Mouse (Mus musculus) frontal cortex, postnatal 25 days (tissue): Measurements from ENCODE around the gene Fry.

Experiments used
- DNase-seq, 2 experiments: peaks; one replicate each; pipeline ENCODE4 v3.0.0; 2022; ENCODE audit warnings: low spot score in 2 of 2

Fry gene

DNA sequence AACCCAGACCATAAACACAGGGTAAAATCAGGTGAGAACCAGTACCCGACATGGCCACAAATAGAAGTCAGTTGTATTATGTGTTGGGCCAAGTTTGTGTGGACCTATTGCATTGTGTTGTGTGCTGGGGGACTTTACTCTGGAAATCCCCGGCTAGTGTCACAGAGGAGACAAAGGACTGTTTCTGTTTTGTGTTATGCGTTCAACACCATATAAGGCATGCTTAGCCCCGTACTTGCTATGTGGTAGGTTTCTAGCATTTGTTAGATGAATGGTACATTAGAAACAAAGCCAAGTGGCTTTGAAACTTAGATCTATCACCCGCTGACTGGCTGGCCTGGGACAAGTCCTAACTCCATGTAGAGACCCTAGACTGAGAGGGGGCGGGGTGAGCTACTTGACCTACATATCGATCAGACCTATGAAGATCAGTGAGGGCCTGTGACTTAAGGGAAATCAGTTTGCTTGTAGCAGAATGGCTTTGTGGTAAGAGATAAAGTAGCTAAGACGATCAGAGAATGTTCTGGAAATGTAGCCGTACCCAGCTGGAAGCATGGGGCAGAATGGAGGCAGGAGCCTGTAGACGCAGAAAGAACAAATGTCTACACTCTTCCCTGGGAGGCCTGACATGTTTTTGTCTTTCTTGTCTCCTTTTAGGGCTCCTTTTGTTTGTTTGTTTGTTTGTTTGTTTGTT, 105.2 kb downstream of the Fry start:
- DNase-seq = no peak

DNA sequence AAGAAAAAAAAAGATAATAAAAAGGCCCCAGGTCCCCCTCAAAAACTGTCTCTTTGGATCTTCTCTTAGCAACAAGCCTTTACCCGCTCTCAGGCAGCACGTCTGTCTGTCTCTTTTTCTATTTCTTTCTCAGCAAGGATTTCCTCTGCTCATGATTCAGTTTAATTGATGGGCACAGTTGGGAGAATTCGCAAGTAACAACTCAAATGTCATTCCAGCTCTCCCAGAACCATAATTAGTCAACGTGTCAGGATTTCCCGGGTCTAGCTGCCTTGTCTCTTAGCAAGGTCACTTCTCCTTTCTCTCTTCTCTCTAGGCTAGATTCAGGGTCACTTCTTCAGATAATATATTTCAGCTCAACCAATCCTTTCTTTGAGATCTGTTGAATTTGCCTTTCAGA, 110.6 kb downstream of the Fry start:
- DNase-seq = no peak

DNA sequence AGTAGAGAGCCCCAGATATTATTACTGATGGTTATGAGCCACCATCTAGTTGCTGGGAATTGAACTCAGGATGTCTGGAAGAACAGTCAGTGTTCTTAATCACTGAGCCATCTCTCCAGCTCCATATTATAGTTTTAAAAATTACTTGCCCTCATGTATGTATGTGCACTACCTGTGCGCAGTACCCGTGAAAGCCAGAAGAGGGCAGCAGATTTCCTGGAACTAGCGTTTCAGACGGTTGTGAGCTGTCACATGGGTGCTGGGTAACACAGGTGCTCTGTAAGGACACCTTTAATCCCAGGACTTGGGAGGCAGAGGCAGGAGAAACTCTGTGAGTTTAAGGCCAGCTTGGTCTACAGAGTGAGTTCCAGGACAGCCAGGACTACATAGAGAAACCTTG, 111.3 kb downstream of the Fry start:
- DNase-seq = no peak

DNA sequence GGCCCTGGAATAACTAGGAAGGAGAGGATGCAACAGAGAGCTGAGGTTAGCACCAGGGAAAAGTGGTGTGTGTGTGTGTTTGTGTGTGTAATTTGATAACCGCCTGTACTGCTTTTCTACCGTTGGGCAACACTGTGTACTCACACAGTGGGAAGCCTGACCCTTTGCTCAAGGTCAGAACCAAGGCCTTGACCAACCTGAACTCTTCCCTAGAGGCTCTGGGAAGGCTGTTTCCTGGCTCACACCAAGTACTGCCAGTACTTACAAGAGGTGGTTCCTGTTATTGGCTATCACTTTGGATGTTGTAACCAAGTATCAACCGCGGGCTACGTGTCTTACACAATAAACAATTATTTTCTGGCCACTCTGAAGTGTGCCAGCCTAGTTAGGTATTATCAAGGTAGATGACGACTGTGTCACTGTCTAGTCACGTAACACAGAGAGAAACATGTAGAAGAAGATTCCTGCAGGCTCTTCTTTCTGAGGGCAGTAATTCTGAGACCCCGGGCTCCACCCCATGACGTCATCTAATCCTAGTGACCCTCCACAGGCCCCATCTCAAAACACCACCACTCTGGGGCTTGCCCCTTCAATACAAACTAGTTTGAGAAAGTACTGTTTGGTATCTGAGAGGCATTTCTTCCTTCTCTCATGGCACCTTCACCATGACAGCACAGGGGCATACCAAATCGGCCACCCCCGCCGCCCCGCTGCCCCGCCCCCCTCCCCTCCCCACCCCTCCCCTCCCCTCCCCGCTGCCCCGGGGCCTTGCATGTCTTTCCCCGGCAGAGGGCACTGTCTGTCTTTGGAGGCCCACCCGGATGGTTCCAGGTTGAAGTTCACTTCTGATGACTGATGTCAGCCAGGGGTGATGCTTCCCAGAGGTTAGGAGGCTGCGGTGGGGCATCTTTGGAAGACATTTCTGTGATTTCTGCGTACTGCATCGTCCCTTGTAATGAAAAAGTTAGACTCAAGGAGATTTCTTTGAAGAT, 114.0 kb downstream of the Fry start:
- DNase-seq = no peak

DNA sequence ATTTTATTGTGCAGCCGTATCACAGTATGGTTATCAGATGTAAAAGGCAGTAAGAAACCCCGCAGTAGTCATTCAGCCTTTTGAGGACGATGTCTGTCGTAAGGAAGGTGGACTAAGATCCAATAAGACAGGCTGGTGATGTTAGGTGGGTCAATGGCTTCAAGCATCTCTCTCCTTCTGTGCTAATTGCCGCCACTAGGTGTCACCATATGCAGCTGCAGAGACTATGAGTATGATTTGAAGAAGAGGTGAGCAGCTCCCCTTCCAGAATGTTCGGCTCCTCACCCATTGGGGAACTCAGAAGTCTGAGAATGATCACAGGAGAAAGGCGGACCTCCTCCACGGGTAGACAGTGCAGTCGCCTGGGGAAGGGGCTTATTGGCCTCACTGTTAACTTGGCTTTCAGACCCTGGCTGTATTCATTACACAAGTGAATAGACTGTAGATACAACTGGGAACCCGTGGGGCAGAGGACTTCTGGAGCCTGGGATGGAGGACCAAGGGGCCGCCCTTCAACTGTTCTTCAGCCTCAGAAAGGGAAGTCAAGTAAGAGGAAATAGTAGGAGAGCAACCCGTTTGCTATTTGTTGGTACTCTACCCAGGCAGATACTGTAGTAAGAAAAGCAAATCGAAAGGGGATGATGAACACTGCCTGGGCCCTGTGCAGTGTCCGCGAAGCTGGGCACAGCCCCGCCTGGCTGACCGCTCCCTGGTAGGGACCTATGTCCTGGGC, 114.9 kb downstream of the Fry start:
- DNase-seq = peak; percentile 49 to 67

DNA sequence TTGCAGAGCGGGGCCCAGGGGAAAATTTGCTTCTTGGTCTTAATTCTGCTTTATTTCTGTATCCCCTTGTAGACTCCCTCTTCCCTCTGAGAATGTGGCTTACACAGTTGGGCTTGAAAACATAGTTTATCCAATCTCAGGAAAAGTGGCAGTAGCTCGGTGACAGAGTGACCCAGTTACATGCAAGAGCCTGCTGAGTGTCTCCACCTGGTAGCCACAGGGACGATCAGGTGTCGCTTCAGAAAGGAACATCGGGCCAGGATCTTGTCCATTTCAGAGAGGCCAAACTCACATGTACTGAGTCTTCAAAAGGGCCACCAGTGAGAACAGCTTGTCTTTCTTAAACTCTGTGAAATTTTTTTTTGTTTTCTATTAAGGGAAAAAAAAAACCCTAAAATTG, 117.5 kb downstream of the Fry start:
- no peak for DNase-seq

DNA sequence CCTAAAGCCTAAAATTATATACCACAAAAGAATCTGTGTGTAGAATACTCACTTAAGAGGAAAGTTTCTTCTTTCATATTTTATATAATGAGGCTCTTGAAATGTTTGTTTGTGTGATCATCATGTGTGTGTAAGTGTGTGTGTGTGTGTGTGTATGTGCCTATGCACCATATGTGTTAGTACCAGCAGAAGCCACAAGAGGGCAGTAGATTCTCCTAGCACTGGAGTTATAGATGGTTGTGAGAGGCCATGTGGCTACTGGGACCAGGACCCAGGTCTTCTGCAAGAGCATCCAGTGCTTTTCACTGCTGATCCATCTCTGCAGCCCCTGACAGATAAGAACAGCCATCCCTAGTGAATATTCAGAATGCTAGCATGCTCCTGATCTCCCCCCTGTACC, 118.2 kb downstream of the Fry start:
- no peak for DNase-seq

DNA sequence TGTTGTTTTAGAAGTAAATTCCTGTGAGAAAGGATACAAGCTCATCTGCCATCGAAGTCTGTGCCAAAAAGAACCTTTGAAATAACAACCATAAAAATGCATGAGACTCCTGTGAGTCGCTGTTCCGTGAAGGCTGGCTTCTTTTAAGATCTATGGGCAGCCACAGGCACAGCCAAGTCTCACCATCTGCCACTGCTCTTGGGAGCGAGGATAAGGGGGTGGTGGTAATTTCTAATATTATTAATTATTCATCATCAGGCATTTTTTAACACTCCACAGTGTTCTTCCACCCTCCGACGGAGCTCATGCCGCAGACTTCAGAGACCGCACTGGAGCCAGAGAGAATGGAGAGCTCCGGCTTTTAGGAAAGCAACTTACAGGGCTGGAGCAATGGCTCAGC, 123.2 kb downstream of the Fry start:
- DNase-seq = no peak

DNA sequence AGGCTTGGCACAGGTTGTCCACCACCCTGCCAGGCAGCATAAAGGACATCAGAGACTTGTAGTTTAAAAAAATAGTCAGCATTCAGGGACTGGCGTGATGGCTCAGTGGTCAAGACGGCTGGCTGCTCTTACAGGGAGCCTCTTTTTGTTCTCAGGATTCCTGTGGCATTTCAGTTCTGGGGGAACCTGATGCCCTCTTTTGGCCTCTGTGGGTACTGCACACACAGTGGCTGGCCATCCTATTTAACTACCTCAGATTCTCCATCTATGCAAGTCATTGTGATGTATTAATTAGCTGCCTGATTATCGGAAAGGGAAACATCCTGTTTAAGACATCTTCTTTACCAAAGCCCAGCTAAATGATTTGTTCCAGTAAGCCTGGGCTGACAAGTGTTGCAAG, 128.3 kb downstream of the Fry start:
- no peak for DNase-seq

DNA sequence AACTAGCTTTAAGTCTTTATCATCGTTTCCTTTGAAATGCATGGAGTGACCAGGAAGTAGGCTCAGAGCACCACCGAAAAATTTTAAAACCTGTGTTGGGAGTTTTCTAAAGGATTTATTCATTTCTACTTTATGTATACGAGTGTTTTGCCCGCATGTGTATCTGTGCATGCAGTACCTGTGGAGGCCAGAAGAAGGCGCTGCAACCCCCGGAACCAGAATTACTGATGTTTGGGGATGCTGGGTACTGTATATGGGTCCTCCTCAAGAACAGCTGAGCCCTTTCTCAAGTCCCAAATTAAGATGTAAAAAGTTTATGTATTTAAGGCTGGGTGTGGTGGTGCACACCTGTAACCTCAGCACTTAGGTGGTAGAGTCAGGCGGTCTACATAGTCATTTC, 139.3 kb downstream of the Fry start:
- no peak for DNase-seq

DNA sequence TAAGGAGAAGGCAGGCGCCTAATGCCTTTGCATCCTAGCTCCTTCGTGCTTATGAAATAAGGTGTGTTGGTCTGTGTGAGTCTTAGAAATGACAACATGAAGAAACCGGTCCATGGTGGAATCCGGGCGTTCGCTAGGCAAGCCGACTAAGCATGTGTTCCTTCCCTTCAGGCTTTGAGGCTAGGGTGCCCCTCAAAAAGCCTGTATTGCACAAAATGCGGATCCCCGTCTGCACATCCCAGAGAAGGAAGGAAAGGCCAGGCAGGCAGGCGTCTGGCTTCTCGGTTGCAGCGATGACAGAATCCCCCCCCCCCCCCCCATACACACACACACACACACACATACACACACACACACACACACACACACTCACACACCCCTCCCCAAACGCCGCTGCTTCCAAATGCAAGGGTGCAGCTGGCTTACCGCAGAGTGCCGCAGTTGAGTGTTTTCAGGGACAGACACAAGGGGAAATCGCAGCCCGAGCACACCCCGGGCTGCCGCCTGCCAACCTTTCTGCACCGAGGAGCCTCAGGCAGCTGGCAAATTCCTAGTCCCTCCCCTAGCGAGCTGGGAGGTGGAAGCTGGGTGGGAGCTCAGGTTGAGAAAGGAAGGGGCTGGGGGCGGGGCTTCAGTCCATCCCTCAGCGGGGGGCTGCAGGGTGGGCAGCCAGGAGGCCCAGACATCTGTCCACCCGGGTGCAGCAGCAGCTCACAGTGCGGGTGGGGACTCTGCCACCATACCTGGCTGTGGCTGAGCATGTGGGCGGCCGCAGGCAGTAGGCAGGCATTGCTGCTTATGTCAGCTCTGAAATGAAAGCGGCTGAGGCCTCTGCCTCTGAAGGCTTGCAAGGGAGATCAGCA, 141.0 kb downstream of the Fry start:
- peak; percentile 60 to 68 for DNase-seq

DNA sequence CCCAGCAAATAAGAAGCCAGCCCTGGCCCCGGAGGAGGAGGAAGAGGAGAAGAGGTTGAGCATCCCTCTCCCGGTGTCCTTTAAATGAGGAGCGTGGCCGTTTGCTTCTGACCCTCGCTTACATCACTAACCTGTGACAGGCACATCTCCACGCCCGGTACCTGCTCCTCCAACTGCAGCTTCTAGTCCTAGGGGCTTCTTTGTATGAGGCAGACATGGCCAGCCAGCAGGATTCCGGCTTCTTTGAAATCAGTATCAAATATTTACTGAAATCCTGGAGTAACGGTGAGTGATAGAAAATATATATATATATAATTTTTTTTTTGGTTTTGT, 141.6 kb downstream of the Fry start:
- DNase-seq = no peak

DNA sequence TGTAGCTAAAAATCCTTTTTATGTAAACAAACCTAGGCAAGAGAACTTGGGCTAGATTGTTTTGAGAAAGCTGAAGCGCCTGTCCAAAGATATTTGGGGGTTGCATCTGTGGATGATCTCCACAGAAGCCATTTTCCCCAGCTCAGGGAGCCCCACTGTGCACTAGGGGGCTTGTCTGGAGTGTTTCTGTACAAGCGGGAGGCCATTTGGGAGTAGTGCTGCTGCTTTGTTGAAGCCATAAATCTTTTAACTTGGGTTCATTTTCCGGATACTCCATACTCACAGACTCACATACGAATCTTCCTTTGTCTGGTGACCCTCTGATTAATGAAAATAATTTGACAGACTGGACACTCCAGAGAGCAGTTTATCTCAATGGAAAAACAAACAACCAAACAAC, 142.9 kb downstream of the Fry start:
- no peak for DNase-seq

DNA sequence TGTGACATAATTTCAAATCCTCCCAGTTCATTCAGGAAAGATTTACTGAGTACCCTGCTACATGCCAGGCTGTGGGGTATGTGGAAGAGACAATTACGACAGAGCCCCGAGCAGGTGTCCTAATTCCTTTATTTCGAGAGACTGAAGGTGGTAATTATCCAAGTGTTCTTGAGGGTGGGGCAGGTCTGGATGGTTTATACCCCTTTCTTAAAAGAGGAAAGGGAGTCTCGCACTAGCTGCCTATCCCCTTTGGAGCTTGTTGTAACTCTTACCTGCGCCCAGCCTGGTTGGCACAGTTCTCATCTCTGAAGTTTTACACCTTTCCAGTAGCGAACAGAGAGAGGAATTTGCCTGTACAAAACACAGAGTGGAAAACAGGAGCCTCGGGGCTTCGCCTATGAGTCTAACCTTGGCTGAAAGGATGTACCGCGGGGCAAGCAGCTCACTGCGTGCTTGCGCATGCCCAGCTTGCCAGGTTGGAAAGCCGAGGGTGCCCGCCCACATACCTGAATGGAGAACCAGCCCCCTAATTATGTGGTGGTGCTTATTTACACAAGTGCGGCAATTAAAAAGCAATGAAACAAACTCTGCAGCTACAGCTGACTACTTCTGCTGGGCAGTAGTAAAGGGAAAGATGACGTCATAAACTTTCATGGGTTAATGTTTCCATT, 143.7 kb downstream of the Fry start:
- no peak for DNase-seq

DNA sequence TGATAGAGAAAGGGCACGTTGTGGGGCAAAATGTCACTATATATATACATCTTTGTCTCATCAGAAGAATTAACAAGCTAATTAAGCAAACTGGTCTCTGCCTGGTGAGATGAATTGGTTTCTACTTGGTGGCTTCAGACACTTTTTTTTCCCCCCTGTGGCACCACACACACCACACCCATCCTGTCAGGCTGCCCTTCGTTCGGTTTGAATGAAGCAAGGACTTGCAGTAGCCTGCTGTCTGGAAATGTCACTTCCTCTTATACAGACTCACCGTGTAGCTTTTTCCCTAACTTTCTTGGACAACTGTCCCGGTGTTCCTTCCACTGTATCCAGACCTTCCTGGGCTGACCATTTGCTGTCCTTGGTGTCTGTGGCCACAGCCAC, 144.3 kb downstream of the Fry start:
- DNase-seq = no peak

DNA sequence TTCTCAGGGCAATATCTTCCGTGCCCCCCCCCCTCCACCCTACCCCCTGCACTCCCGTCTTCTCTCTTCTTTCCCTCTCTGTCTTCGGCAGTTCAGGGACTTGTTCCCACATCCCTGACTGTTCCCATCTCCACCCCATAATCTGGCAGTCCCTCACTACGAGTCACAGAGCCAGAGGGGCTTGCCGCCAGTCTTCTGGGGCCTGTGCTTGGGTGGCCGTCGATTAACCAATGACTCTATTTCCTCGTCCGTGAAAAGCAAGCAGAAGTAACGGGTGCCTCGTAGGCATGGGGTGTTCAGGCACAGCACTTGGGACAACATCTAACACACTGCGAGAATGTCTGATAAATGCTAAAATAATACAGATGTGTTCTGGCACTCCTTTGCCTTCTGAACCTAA, 144.7 kb downstream of the Fry start:
- DNase-seq = no peak

DNA sequence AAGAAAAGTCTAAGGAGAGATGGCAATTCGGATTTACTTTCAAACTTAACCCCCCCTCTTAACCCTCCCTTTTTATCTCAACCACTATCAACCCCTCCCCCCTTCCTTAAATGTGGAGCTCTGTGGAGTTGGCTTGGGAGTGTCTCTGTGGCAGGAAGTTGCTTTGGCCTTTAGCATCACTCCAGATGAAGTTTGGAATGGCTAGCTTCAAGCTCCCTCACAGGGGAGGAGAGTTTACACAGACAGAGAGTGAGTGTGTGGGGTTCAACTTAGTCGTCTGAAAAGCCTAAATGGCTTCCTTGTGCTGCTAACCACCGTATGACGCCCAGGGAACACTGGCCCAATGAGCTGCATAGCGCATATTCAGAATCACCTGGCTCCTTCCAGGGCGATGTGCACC, 145.2 kb downstream of the Fry start:
- no peak for DNase-seq

DNA sequence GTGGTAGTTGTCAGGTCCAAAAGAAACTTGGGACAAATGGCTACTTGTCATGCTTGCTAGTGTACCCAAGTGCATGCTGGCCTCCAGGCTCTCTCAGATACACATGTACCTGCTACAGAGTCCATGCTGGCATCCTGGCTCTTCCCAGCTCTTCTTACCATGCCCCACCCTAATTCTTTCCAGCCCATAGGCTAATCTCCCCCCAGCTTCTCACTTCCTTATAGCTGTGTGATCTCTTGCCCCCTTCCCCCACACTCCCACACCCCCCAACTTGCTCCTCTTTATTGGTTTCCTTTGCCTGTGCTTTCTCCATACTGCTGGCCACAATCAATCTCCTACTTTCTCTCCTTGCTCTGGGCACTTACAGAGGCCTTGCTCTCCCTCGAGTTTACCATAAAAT, 146.6 kb downstream of the Fry start:
- no peak for DNase-seq

DNA sequence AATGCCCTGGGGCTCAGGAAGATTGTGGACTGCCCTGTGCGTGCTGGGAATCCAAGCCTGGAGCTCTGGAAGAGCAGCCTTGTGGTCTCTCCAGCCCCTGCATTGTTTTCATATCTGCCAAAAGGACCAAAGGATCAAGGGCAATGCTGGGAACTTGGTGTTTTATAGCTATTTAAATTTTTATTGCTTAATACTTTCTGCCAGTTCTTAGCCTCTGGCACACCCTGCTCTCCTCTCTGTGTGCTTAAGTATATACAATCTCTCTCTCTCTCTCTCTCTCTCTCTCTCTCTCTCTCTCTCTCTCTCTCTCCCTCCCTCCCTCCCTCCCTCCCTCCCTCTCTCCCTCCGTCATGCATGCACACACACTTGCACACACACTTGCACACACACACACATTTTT, 147.5 kb downstream of the Fry start:
- DNase-seq = no peak

DNA sequence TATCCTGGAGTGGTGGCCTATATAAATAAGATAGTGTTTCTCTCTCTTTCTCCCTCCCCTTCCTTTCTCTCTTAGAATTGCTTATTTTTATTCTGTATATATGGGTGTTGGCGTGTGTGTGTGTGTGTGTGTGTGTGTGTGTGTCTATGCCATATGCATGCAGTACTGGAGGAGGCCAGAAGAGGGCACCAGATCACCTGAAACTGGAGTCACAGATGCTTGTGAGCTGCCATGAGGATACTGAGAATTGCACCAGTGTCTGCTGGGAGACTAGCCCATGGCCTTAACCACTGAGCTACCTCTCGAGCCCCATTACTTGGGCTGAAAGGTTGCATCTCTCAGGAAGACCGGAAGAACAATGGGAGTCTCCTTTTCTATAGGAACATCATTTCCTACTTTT, 149.8 kb downstream of the Fry start:
- no peak for DNase-seq

DNA sequence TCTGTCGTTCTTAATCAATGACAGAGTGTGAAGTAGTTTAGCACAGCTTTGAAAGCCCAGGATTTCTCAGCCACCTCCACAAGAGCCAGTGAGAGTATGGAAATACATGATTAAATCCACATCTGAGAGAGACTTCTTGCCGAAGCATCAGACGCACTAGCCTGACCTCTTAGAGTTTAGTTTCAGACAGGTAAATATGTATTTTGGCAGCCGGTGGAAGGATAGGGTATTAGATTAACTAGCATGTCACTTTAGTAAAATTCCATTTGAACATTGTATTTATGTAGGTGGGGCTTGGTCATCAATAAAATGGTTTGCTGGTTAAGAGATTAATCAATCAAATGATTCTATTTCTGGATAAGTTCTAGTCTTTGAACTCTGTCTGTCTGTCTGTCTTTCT, 152.0 kb downstream of the Fry start:
- DNase-seq = no peak
